Mouse (Mus musculus): ENCODE data around the gene Sdhd.

DNA sequence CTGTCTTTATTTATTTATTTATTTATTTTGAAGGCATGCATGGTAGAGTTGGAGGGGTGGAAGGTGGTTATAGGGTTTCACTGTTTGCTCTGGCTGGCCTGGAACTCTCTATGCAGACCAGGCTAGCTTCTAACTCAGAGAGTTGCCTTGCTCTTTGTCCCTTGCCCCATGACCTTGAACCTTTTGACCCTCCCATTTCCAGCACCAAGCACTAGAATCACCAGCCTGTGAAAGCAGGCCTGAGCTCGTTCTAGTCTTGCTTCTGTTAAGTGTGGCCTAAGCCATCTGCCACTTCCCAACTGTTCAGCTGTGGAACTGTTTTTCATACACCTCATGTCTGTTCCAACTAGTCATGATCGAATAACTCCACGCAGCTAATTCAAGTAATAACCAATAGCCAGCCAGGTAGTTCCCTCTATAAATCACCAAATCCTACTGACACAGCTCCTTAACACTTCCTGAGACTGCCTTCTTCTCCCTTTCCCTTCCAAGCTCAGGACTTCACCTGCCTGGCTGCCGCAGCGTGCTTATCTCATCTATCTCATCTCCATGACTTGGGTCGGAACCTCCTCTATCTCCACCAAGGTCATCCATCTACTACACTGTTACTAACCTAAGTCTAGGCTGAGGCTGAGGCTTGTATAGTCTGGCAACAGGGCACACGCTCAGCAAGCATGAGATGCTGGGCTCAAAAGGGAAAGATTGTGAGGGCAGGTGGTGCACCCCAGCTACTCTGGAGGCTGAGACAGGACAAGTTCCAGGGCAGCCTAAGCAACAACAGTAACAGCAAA, 1.4 kb downstream of the Sdhd start:
- TF ChIP-seq POLR2A (IDR thresholded peaks at IDR 0.05; ENCODE audit: extremely low read depth, insufficient read depth, low read length) (no peak), CTCF (IDR thresholded peaks at IDR 0.05; ENCODE audit: low read depth, low read length) (no peak)
